Mouse (Mus musculus): Measurements from ENCODE around the gene Parpbp. TPM values are rescaled to one million over a fixed set of nuclear protein-coding genes. Genes with fewer than 3 reads are reported as not detected.

Parpbp gene
- polyA plus RNA-seq, 1 experiment from 2014 or later = 2.8 TPM

- H3K4me1 ChIP-seq (ENCODE audit: control insufficient read depth, insufficient read depth, low read length) = no peaks in the 10 kb centered on the region
- H3K9ac ChIP-seq (replicated peaks; ENCODE audit: low read depth, low read length) = no peak overlapping the region
- H3K27ac ChIP-seq (ENCODE audit: low read depth, low read length) = no peak overlapping the region
- no peaks in the 10 kb centered on the region for H3K36me3 ChIP-seq (ENCODE audit: control insufficient read depth, insufficient read depth, low read length)
- no peak for ATAC-seq (ENCODE audit: low read depth)
- H3K9me3 ChIP-seq (ENCODE audit: control insufficient read depth, low read length) = no peaks in the 10 kb centered on the region
- H3K4me3 ChIP-seq (ENCODE audit: low read depth, low read length) = no peak overlapping the region
- no peak overlapping the region for H3K4me2 ChIP-seq (ENCODE audit: low read depth, low read length)
- no peaks in the 10 kb centered on the region for H3K27me3 ChIP-seq (ENCODE audit: control insufficient read depth, insufficient read depth, low read length)
- 60% methylated on average over 11 of the region's 11 CpGs for WGBS
Measured at GRCm38 (mm10) chr10:88046098-88046771, 100.5 kb downstream of the Parpbp start.

GRCm38 (mm10) chr10:88044297-88044696 is 102.4 kb downstream of the Parpbp start:
- Histone ChIP-seq H3K27ac (ENCODE audit: low read depth, low read length) (no peak overlapping the region), H3K9ac (replicated peaks; ENCODE audit: low read depth, low read length) (no peak overlapping the region), H3K36me3 (ENCODE audit: control insufficient read depth, insufficient read depth, low read length) (no peaks in the 10 kb centered on the region), H3K4me1 (ENCODE audit: control insufficient read depth, insufficient read depth, low read length) (no peaks in the 10 kb centered on the region), H3K27me3 (ENCODE audit: control insufficient read depth, insufficient read depth, low read length) (no peaks in the 10 kb centered on the region), H3K4me2 (ENCODE audit: low read depth, low read length) (no peak overlapping the region), H3K9me3 (ENCODE audit: control insufficient read depth, low read length) (no peaks in the 10 kb centered on the region), H3K4me3 (ENCODE audit: low read depth, low read length) (no peak overlapping the region)
- no peak for ATAC-seq (ENCODE audit: low read depth)
- WGBS = 87% methylated on average over 4 of the region's 4 CpGs

Other genes with a start within 250 kb of the Parpbp start
- 0.47 and 1.2 TPM in 2 replicates for gene Pmch, start 55.9 kb downstream of the Parpbp start, polyA plus RNA-seq (2014; fragmentation: Nextera tagmentation; extraction: Ambion mirVana)
- 23.6 and 25.8 TPM in 2 replicates for gene Nup37, start 51 bp upstream of the Parpbp start, polyA plus RNA-seq (2014; fragmentation: Nextera tagmentation; extraction: Ambion mirVana)
- 38.7 and 42.6 TPM in 2 replicates for gene Washc3, start 54.2 kb upstream of the Parpbp start, polyA plus RNA-seq (2014; fragmentation: Nextera tagmentation; extraction: Ambion mirVana)
- gene Dram1, start 232.1 kb upstream of the Parpbp start, polyA plus RNA-seq (2014; fragmentation: Nextera tagmentation; extraction: Ambion mirVana) = 0.35 and 0.73 TPM in 2 replicates
- 26.7 and 27.1 TPM in 2 replicates for gene Gnptab, start 232.2 kb upstream of the Parpbp start, polyA plus RNA-seq (2014; fragmentation: Nextera tagmentation; extraction: Ambion mirVana)